Mouse (Mus musculus) midbrain, postnatal 0 days (tissue): ENCODE measurements around the gene Cox7a1. TPM values are rescaled to one million over a fixed set of nuclear protein-coding genes. Genes with fewer than 3 reads are reported as not detected.
"Not testable (repeated sequence)": the region's sequence is repeated elsewhere in the genome, so short reads cannot be mapped to it uniquely, and the experiment has no call there.

Source experiments
- ATAC-seq: fragments of 200-750 bp; cut with Nextera tagmentation; 2 replicates; pipeline ENCODE4 v1.8.0; 2017; ENCODE audit warnings: moderate number of reproducible peaks, mild to moderate bottlenecking, moderate TSS enrichment, moderate library complexity; ENCODE audit not compliant: low FRiP score
- DNase-seq: peaks from one replicate; pipeline ENCODE4 v3.0.0-alpha.2; 2015; ENCODE audit warnings: low spot score
- H3K27ac ChIP-seq: fragments of 300-500 bp; sonication (generic); 2 replicates; pipeline ENCODE4 v1.5.1; 2014; ENCODE audit warnings: low read depth, mild to moderate bottlenecking, low read length, mixed read lengths
- H3K27me3 ChIP-seq: fragments of 300-500 bp; sonication (generic); 2 replicates; pipeline ENCODE4 v1.6.1; 2014; ENCODE audit warnings: low read length, control low read depth, mixed read lengths; ENCODE audit not compliant: insufficient read depth
- H3K36me3 ChIP-seq: fragments of 300-500 bp; sonication (generic); 2 replicates; pipeline ENCODE4 v1.6.1; 2014; ENCODE audit warnings: low read length, control low read depth, mixed read lengths; ENCODE audit not compliant: insufficient read depth
- H3K4me1 ChIP-seq: fragments of 300-500 bp; sonication (generic); 2 replicates; pipeline ENCODE4 v1.6.1; 2014; ENCODE audit warnings: mild to moderate bottlenecking, control low read depth, antibody characterized with exemption, low read length, mixed read lengths; ENCODE audit not compliant: insufficient read depth
- H3K4me2 ChIP-seq: fragments of 300-500 bp; sonication (generic); 2 replicates; pipeline ENCODE4 v1.6.1; 2014; ENCODE audit warnings: low read depth, mild to moderate bottlenecking, low read length, mixed read lengths; ENCODE audit not compliant: poor library complexity, severe bottlenecking
- H3K4me3 ChIP-seq: fragments of 300-500 bp; sonication (generic); 2 replicates; pipeline ENCODE4 v1.5.1; 2014; ENCODE audit warnings: low read depth, mild to moderate bottlenecking, low read length, moderate library complexity
- H3K9ac ChIP-seq: fragments of 300-500 bp; sonication (generic); replicated peaks from 2 replicates; pipeline ENCODE4 v1.6.1; 2014; ENCODE audit warnings: mild to moderate bottlenecking, low read length, moderate library complexity, mixed read lengths; ENCODE audit not compliant: poor library complexity, severe bottlenecking
- H3K9me3 ChIP-seq: fragments of 300-500 bp; sonication (generic); 2 replicates; pipeline ENCODE4 v1.6.1; 2016; ENCODE audit warnings: low read length, control low read depth
- CTCF ChIP-seq: IDR thresholded peaks from 2 replicates; pipeline ENCODE4 v1.5.1; 2016; ENCODE audit warnings: antibody characterized with exemption, mild to moderate bottlenecking
- WGBS: fragments of 180-500 bp; shearing (Covaris S2); extraction: QIAGEN DNeasy Blood & Tissue Kit; methylation state at CpG from one replicate; pipeline ENCODE4 v1.1.7; 2014; 5-methylcytosine and 5-hydroxymethylcytosine counted together
- polyA plus RNA-seq: library from polyadenylated mRNA; unstranded; fragments of >200 nt; fragmentation: Nextera tagmentation; extraction: Ambion mirVana; gene quantifications from 2 replicates; pipeline ENCODE4 v1.2.1, GENCODE M21; 2015
- total RNA-seq: library from RNA; depleted of rRNA; stranded (reverse); fragments of >200 nt; gene quantifications from 2 replicates; pipeline ENCODE4 v1.2.3, GENCODE M21; 2014

The Cox7a1 gene
- total and polyA plus RNA-seq, 2 experiments from 2014 or later, result 8.8 TPM; not detected in 1

DNA sequence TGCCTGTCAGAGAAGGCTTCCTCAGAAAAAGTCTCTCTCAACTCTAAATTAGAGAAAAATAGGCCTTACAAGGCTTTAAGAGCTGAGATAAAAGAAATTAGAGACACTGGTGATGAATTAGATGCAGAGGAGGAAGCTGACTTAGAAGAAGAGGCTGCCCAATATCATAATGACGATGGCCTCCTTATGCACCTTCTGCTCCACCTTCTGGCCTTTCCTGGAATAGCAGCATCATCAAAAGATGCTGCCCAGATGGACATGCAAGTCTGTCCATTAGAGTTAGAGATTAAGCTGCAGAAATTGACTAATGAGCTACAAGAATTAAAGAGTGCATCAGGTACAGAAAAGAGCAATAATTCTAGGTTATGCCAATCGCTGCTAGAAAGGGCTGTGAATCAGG is 21.4 kb downstream of the Cox7a1 start:
- H3K4me2 ChIP-seq, result no peak overlapping the region
- WGBS, result 5% methylated on average over 2 of the region's 2 CpGs

DNA sequence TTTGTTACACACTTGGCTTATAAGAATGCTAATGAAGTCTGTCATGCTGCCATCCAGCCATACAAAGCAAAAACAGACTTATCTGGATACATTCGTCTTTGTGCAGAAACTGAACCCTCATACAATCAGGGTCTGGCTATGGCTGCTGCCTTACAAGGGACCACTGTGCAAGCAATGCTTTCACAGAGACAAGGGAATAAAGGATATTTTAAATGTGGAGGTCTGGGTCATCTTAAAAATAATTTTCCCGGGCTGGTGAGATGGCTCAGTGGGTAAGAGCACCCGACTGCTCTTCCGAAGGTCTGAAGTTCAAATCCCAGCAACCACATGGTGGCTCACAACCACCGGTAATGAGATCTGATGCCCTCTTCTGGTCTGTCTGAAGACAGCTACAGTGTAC is 22.4 kb downstream of the Cox7a1 start:
- ATAC-seq, DNase-seq, H3K36me3 ChIP-seq, H3K4me1 ChIP-seq, H3K27me3 ChIP-seq, H3K4me2 ChIP-seq, H3K4me3 ChIP-seq, H3K9me3 ChIP-seq, H3K27ac ChIP-seq, H3K9ac ChIP-seq: not testable (repeated sequence)
- WGBS, result 41% methylated on average over 5 of the region's 5 CpGs
- TF ChIP-seq CTCF, result 0 out of 2 replicates have a peak, but pooled peaks have one; percentile 10

More for the DNA sequence above, 21.4 kb downstream of the Cox7a1 start:
- no peaks in the 10 kb centered on the region for H3K27me3 ChIP-seq
- H3K4me1 ChIP-seq, result no peaks in the 10 kb centered on the region
- DNase-seq (peak; percentile 69), ATAC-seq (no peak)
- no peaks in the 10 kb centered on the region for H3K36me3 ChIP-seq
- no peak overlapping the region for H3K4me3 ChIP-seq
- no peak overlapping the region for H3K27ac ChIP-seq
- no peaks in the 10 kb centered on the region for H3K9me3 ChIP-seq
- peak; percentile 86 for TF ChIP-seq CTCF
- H3K9ac ChIP-seq, result no peak overlapping the region

DNA sequence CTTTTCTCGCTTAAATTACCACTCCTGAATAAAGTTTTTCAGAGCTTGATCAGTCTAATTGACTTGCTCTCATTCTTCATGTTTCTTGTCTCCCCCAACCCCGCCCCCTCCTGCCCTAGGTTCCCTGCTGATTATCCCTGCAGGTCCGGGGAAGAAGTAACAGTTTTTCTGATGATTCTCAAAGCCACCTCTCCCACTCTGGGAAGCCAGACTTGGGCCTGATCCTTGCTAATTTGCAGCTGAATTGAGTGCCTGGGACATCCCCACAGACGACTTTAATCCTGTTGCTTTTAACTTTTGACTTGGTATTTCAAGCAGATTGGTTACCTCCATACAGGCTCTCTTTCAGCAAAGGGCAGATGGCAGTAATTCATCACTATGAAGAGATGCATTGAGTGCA is 27.1 kb downstream of the Cox7a1 start:
- no peak for TF ChIP-seq CTCF
- Histone ChIP-seq H3K9me3 (no peaks in the 10 kb centered on the region), H3K36me3 (no peaks in the 10 kb centered on the region), H3K4me1 (no peaks in the 10 kb centered on the region), H3K27ac (no peak overlapping the region), H3K4me2 (no peak overlapping the region), H3K9ac (no peak overlapping the region), H3K27me3 (no peaks in the 10 kb centered on the region), H3K4me3 (no peak overlapping the region)
- ATAC-seq (no peak), DNase-seq (no peak)
- WGBS, result 19% methylated on average over 4 of the region's 4 CpGs

DNA sequence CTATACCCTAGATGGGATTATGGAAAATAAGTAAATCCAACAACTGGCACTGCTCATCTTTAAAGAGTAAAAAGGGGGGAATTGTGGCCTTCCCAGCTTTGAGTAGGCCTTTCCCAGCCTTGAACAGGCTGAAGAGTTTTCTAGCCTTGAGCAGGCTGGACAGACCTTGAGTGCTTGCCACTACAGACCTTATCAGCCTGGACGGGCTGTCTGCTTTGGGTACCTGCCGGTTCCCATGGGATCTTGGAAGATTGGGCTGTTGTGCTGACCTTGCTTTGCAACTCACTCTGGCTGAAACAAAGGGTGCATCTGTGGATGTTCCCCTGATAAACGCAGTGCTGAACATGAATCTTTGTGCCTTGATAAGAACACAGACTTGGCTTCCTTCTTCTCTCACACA is 29.9 kb downstream of the Cox7a1 start:
- no peak overlapping the region for H3K9ac ChIP-seq
- H3K27ac ChIP-seq, result no peak overlapping the region
- no peaks in the 10 kb centered on the region for H3K9me3 ChIP-seq
- no peaks in the 10 kb centered on the region for H3K27me3 ChIP-seq
- H3K4me1 ChIP-seq, result no peaks in the 10 kb centered on the region
- H3K4me2 ChIP-seq, result no peak overlapping the region
- no peak overlapping the region for H3K4me3 ChIP-seq
- no peaks in the 10 kb centered on the region for H3K36me3 ChIP-seq
- DNase-seq (no peak), ATAC-seq (no peak)
- TF ChIP-seq CTCF, result no peak
- 93% methylated on average over 3 of the region's 3 CpGs for WGBS

DNA sequence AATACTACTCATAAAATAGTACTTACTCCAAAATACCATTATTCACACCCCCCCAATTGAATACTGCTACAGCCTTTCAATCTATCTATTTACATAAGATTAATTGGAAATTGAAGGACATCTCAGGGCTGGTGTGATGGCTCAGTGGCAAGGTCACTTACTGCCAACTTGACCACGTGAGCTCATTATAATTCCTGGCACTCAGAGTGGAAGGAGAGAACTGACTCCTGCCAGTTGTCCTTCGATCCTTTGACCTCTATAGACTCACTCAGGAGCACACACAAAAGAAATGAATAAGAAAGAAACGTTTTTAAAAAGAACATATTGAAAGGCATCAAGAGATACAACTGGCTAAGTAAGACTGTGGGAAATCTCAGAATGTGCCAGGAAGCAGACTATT is 31.9 kb downstream of the Cox7a1 start:
- H3K4me1 ChIP-seq, result no peaks in the 10 kb centered on the region
- H3K9me3 ChIP-seq, result no peaks in the 10 kb centered on the region
- H3K36me3 ChIP-seq, result no peaks in the 10 kb centered on the region
- no peak overlapping the region for H3K4me2 ChIP-seq
- DNase-seq (no peak), ATAC-seq (no peak)
- H3K27me3 ChIP-seq, result no peaks in the 10 kb centered on the region
- H3K4me3 ChIP-seq, result no peak overlapping the region
- 63% methylated on average over 3 of the region's 3 CpGs for WGBS
- TF ChIP-seq CTCF, result no peak
- H3K9ac ChIP-seq, result no peak overlapping the region
- peak overlapping the region; percentile 67; the same call in 1 of the 2 replicates for H3K27ac ChIP-seq

DNA sequence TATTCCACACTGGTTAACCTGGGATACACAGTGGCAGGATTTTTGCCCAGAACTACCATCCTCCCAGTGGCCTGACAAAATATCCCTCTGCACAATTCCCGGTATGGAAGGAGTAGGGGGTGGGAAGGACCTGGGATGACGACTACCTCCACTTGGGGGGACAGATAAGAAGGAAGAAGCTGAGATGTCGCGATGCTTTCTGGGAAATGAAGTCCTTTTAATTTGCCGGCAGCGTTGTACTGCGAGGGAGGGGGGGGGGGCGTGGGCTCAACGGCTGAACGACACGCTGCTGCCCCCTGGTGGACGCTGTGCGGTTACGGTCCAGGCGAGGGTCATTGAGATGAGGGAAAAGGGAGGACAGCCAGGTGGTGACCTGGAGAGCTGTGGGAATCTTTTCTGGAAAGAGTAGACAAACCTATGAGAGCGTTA is 32.8 kb downstream of the Cox7a1 start:
- Histone ChIP-seq H3K27ac (peak overlapping the region; percentile 67), H3K9ac (no peak overlapping the region), H3K27me3 (no peaks in the 10 kb centered on the region), H3K4me1 (no peaks in the 10 kb centered on the region), H3K4me2 (peak overlapping the region; percentile 41), H3K36me3 (no peaks in the 10 kb centered on the region), H3K4me3 (no peak overlapping the region), H3K9me3 (no peaks in the 10 kb centered on the region)
- peak; percentile 92 for DNase-seq
- ATAC-seq, result peak; percentile 75
- peak; percentile 98 for TF ChIP-seq CTCF
- WGBS, result 1% methylated on average over 16 of the region's 16 CpGs
